Mouse (Mus musculus) spleen, adult 18-20 months (tissue): Measurements from ENCODE around the gene Rufy2.
"Not testable (repeated sequence)": the region's sequence is repeated elsewhere in the genome, so short reads cannot be mapped to it uniquely, and the experiment has no call there.

ENCODE experiments used
- DNase-seq, 2 experiments: peaks; one replicate each; pipeline ENCODE4 v3.0.0; 2022; ENCODE audit warnings: mixed read lengths in 2 of 2

Gene Rufy2

DNA sequence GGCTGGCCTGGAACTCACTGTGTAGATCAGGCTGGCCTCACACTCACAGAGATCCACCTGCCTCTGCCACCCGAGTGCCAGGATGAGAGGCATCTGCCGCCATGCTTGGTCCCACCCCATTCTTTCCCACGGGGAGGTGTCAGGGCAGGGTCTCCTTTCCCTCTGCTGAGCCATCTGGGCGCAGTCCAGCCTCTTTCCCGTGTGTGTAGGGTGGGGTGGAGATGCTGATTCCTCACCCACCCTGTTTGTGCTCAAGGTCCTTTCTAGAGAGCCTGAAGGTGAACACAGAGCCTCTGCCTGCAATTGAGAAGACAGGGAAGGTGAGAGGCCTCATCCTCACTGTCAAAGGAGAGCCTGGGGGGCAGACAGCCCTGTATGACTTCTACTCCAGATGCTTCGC is 74.0 kb downstream of the Rufy2 start:
- DNase-seq, result not testable (repeated sequence)

GRCm38 (mm10) chr10:63054586-63054985 is 74.6 kb downstream of the Rufy2 start:
- DNase-seq, result no peak

DNA sequence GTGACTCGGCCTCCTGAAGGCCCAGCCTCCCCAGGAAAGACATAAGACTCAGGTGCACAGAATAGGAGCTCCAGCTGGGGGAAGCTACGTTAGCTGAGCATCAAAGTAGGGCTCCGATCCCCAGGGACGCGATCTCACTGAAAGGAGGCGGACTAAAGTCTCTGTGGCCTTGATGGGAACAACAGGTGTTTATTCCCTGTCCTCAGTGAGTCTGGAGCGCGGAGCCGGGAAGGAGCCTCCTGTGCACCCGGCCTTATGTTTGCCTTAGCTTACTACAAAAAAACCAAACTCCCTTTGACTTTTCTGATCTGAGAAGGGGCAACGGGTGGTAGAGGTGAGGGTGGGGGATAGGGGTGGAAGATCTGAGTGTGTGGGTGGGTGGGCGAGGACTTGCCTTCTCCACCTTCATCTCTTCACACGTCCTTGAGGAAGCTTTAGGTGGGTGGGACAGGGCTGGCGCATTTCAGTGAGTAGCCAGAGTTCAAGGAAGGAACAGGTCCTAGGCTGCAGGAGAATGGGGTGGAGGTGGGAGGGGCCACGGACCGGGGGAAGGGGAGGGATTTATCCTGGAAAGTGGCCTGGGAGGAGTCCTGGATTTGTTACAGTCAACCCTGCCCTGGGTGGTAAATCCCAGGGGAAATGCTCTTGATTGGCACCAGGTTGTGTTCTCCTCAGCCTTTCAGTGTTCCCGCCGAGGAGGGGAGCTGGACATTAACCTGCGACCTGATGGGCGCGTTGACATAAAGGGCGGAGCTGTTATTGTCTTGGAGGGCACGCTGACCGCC is 77.1 kb downstream of the Rufy2 start:
- no peak for DNase-seq

DNA sequence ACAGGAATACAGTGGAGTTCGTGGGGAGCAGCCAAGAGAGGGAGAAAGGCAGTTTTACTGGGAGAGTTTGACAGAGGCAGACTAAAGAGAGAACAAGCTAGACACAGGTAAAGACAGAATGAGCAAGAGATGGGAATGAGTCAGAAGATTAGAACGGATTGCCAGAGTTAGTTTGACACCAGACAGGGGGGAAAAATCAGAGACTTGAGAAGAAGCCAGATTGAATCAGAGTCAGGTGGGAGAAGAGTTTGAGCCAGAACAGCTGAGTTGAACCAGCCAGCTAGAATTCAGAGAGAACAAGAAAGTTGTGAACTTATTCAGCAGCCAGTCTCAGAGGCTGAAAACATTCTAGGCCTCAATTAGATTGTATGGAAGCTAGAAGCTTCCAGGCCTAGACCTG is 79.8 kb downstream of the Rufy2 start, which contains the start of gene Pbld1:
Gene Pbld1 (plus strand): TSS at position 301 of the 400 bp plus-strand sequence.
- no peak for DNase-seq

GRCm38 (mm10) chr10:63060406-63060805 is 80.4 kb downstream of the Rufy2 start:
- DNase-seq, result no peak

- no peak for DNase-seq
Measured at GRCm38 (mm10) chr10:63061266-63061665, 81.2 kb downstream of the Rufy2 start.

GRCm38 (mm10) chr10:63062696-63063095 is 82.7 kb downstream of the Rufy2 start:
- no peak for DNase-seq

DNA sequence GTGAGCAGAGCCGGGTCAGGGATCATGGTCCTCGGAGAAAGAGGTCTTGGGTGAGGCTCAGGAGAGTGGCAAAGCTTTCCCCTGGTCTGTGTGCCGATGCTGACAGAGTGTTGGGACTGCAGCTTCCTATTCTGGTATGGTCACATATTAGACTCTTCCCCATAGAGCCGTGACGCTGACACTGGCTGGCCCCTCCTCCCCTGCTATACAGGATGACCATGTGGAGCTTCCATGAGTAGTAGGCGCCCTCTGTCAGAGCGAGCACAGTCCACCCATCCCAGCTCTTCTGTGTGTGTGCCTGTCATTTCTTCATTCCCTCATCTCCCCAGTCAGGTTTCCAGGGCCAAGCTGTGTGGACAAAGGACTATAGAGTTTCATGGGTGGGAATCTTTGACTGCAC is 83.3 kb downstream of the Rufy2 start:
- no peak for DNase-seq

DNA sequence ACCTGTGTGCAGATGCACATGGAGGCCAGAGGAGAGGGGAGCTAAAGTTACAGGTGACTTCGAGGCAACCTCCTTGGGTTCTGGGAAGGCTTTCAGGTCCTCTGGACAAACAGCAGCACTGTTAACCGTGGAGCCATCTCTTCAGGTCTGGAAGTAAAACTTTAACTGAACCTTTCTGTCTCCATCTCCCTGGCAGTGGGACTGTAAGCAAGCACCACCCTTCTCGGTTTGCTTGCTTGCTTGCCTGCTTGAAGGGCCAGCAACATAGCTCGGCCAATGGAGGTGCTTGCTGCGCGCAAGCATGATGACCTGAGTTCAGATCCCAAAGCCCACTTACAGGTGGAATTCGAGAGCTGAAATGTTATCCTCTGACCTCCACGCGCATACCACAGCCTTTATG is 84.5 kb downstream of the Rufy2 start:
- DNase-seq, result no peak

DNA sequence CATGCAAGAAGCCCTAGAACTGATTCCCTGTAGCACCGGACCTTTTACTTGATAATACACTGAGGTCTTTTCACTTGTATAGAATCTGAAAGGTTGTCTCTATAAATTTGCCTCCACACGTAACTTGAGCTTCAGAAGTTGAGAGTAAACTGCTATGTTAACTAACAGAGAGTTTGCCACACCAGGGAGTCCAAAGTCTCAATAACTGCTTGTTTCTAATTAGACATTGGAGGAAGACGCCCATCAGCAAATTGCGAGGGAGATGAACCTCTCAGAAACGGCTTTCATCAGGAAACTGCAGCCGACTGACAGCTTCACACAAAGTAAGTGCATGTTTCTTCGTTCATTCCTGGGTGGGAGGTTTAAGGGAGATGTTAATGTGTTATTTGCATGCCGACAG is 85.5 kb downstream of the Rufy2 start:
- DNase-seq, result no peak

DNA sequence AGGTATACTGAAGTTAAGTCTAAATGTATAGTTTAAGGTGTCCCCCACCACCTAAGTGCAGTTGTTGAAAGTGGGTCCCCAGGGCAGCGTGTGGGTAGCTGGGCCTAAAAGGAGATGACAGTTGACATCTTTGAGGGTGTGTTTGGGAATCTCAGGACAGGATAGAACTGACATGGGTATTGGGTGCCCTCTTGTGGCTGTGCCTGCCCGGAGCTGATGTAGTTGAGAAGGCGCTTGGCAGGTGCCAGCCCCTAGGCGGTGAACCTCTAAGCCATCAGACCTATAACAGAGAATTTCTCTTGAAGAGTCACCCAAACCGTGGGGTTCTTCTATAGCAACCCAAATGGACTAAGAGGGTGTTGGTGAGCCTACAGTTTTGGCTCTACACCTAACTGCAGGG is 86.0 kb downstream of the Rufy2 start:
- DNase-seq, result peak; percentile 64 to 72
